Mouse (Mus musculus): Measurements from ENCODE around the gene Angpt4.
A peak's percentile ranks its signal among the peaks of the same experiment; 100 is the strongest.

The Angpt4 gene

DNA sequence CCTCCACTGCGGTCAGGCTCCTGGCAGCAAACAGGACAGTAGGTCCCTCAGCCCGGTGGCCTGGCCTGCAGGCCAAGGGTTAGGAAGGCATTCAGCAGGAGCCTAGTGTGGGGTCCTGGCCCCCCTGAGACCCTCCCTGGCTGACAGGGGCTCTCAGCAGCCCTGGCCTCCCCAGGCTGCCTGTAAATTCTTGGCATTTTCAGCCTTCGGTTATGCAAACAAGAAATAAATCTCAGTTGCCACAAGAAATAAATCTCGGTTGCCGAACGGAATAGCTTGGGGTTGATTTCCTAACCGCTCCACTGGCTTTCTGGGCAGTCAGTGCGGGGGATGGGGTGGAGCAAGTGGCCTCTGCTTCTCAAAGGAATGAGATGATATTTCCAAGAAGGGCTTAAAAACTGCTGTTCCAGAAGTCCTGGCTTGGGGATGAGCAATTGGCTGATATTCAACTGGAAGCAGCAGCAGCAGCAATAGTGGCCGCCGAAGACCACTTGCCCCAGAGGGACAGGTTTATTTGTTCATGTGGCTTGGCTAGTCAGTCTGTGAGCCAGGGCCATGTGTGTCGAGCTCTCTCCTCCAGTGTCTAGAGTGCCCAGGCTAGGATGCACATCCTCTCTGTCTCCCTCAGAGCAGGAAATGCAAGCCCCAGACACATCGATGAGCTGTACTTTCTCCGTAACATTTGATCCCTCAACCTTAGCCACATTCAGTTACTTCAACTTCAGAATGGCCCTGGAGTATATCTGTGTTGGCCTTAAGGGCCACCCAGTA is 5.2 kb downstream of the Angpt4 start:
- peak; percentile 70 for DNase-seq

DNA sequence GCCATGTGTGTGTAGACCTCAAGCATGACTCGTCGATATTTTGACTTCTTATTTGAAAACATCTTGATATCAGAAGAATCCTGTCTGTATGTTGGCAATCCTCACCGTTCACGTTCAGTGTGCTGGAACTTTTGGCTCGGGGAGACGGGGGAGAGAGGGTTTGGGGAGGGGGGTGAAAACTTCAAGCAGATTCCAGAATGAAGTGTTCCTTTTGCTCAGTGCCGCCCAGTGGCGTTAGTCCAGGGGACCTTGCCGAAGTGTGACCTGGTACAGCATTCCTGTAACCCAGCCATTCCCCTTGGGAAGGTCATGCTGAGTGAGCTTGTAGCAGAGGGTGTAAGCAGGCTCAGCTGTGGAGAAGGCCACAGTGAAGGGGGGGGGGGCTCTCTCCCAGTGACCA is 8.1 kb downstream of the Angpt4 start:
- peak; percentile 56 for DNase-seq

DNA sequence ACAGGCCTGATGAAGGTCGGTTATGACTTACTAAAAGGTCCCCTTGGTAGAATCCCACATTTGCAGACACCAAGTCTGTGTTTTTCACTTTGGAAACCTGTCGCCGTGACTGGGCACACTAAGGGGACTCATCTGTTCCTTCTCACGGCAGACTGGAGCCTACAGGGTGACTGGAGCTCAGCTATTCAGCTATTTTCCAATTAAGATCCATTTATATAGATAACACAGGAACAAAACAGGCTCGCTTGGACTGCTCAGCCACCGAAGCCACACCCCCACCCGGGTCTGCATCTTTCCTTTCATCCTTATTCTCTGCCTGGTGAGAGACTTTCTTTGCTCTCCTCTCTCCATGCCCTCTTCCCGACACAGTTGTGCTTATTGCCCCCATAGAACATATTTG is 10.1 kb downstream of the Angpt4 start:
- no peak for DNase-seq

DNA sequence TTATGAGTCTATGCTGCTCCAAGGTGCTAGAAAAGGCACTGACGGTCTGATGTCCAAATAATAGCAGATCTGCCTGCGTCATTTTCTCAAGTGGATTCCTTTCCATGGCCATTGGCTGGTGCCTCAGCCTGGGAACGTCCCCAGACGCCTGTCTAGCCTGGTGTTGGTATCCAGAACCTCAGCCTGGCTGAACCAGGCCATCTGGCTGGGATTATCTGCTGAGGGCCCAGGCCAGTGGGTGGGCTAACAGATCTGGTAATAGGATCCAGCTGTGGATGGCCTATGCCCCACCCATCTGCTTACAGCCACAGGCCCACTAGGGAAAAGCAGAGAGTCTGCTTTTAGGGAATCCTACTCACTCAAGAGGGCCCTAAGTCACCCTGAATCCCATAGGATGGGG is 10.6 kb downstream of the Angpt4 start:
- DNase-seq, result peak; percentile 46

DNA sequence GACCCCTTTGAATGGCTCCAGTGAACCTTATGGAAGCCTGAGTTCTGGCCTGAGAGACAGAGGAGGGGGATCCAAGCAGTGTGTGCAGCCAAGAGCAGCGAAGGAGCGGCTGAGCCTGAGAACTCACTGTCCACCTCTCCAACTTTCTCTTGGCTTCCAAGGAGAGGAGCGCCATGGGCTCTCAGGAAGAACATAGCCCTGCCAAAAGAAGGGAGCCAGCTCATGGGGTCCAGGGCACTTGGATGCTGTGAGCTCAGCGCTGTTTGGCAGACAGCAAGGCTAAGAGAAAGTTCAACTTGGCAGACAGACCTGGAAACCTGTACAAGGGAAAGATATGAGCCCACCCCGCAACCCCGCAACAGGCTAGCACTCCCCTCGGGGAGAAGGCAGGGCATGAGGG is 13.3 kb downstream of the Angpt4 start:
- no peak for DNase-seq

DNA sequence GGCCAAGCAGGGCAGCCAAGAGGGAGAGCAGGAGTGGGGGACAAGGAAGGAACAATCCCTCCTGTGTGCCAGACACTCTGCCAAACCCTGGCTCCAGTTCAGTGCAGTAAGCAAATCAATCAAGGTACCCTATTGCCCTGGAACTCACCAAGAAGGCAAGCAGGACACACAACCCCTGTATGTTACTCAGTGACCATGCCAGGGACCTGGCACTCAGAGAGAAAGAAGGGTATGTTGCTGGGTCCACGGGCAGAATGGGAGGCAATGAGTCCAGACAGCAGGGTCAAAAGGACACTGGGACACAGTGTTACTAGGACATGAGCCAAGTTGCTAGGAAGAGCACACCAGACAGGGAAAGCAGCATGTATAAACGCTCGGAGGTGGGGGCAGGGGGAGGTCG is 14.7 kb downstream of the Angpt4 start:
- DNase-seq, result peak; percentile 39

DNA sequence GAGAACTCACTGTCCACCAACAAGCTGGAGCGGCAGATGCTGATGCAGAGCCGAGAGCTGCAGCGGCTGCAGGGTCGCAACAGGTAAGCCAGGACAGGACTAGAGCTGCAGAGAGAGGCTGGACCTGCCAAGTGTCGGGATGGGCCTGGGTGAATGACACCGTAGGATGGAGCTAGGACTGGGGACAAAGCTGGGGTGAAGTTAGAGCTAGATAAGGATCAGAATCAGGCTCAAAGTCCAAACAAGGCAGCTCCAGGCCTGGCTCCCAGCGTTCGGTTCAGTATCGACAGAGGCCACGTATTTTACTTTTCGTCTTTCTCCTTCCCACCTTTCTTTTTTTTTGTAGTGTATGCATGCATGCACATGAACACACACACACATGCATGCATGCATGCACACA is 16.1 kb downstream of the Angpt4 start:
- no peak for DNase-seq

DNA sequence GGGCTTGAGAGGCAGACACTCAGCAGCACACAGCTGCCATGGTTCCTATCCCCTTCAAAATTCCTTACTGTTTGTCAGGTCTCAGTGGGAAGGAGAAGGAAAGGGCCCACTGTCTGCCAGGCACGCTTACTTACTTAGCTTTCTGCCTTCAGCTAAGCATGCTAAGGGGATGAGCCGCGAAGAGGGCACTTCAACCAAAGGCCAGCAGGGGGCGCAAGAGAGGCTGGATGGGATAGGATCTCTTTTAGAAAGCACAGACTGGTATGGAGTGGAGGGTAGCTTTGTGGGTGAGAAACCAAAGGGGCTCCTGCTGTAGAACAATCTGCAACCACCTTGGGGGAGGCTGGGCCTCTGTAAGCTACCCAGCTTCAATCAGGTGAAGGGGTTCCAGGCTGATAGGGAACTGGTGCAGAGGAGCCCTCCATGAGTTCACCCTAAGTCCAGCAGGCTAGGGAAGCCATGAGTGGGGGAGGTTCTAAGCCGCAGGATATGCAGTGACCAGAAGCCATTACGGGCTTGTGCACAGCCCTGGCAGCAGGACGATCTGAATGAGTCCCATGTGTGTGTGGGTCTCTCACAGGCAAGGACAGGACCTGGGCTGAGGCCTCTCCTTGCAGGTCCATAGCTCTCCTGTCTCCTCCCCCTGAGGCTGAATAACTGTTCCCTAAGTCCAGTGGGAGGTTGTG is 19.5 kb downstream of the Angpt4 start:
- DNase-seq, result peak; percentile 92

DNA sequence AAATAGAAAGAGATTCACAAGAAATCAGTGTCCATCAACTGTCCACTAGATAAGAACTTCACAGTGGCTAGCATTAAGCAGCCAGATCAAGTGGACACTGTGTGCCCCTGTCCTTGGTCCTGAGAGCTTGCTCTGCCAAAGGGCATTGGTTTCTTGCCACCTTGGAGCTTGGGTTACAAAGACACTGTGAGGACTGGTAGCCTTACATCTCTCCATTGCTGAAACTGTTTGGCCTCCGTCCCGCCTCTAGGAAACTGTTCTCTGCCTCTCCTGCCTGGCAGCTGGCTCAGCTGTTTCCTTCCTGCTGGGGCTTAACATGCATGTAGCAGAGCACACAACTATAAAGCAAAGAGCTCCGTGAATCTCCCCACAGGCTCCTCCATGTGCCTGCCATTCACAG is 26.9 kb downstream of the Angpt4 start:
- peak; percentile 67 for DNase-seq

DNA sequence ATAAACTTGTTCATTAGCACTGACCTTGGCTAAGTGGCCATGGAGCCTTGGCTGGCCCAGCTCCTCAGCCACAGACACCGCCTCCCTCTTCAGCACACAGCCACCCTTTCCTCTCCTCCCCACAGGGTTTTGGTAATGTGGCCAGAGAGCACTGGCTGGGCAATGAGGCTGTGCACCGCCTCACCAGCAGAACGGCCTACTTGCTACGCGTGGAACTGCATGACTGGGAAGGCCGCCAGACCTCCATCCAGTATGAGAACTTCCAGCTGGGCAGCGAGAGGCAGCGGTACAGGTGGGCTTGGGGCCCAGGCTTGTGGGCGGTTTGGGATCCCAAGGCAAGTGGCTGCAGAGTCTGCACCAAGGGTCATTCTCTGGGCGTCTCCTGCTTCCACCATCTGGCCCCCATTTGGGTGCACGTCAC is 27.8 kb downstream of the Angpt4 start:
- peak; percentile 63 for DNase-seq

DNA sequence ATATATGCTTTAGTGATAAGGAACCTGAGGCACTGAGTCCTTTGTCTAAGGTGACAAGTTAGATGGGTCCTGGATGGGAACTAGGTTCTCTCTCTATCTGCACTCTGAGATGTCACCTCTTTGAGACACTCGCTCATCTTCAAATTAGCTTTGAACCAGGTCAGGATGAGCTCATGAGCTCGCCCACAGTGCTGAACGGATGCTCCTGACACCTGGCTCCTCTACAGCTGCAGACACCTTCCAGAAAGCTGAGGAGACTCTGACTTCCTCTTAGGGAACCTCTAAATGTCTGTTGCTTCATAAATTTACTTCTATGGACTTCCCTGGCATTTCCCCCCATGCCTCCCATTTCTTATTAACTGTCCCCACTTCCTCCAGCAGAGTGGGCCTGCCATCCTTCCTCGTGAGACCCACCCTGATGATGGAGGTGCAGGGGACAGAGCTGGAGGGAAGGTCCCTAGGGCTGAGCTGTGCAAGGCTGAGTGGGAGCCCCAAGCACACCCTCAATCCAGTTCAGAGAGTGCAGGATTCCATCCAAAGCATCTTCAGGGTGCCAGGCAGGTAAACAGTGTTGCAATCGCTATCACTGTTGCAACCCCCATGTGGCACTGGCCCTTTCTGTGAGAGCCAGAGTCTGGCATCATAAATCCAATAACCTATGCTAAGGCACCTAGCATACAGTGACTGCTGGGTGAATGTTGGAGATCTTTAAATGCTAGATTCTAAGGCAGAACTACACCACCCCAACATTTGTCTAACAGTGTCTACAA is 28.8 kb downstream of the Angpt4 start:
- no peak for DNase-seq

DNA sequence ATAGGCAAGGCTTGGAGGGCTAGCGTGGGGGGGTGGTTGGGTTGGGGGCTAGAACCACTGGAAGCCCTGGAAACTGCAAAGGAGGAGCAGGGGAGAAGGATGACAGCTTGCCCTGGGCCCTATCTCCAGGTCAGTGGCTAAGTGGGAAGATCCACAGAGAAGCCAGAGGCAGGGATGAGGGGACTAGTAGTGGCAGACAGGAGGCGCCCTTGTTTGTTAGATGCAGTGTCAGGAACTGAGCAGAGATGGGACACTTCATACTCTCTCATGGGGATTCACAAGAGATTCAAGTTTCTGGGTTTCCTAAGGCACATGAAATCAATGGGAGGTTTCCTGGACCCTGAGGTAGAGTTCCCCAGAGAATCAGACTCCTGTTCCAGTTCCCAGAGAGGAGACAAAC is 30.3 kb downstream of the Angpt4 start:
- peak; percentile 66 for DNase-seq

DNA sequence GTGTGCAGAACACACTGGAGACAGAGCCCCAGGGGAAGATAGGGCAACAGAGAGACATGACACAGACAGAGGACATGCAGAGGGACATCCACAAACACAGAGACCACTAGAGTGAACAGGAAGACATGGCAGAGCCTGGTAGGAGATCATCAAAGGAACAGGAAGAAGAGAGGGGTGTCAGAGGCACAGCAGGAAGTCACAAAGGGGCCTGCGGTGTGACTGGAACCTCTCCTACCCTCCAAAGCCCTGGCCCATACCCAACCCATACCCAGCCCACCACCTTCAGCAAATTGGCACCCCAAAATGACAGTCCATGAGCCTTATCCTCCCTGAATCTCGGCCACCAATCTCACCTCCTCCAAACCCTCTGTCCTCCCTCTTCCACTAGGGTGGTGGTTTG is 33.1 kb downstream of the Angpt4 start:
- no peak for DNase-seq

DNA sequence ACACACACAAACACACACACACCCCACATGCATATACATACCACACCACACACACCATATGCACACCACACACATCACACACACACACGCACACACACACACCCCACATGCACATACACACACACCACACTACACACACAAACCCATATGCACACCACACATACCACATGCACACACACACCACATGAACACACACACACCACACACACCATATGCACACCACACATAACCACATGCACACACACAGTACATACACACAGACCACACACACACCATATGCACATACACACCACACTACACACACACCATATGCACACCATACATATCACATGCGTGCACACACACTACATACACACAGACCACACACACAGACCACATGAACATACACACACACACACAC is 36.6 kb downstream of the Angpt4 start:
- no peak for DNase-seq

DNA sequence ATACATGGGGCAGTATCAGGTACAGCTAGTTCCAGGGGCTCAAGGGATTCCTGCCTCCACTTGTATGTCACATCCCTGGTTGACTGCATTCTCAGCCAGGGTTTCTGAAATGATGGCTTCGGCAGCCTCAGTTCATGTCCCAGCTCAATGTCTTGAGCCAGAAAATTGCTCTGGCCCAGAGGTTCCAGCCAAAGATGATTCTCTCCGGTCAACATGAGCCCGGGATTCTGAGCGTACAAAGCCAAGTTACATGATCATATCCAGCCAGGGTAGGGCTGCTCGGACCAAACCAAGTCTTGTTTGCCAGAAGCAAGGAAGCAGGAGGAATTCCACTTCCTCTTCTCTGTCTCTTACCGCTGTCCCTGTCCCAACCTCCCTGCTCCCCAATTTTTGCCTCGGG is 37.3 kb downstream of the Angpt4 start:
- no peak for DNase-seq

DNA sequence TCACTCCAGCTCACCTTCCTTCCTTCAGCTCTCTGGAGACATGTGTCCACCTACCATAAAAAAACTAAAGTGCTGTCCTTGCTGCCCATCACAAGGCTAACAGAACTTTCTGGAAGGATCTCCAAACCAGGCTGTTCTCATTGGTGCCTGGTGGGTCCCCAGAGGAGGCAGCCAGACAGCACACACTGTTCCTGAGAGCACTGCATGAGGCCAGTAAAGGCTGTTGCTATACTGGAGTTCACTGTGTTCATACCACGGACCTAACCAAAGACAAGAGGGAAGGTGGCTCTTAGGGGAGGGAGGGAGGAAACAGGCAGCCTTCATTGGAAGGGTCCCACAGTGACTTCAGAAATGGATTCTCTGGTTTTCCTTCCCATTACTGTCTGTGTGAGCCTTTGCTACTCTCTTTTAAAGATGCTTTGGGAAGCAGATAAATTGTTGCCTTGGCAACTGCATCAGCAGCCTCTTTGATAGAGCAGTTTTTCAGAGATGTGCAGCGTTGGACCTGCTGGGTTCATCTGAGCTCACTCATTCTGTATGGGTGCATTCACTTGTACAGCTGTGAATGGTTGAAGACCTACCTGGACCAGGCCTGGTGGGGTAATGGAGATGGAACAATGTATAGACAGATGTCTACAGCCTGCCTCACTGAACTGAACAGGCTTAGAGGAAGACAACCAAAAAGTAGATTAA is 38.2 kb downstream of the Angpt4 start:
- DNase-seq, result no peak

DNA sequence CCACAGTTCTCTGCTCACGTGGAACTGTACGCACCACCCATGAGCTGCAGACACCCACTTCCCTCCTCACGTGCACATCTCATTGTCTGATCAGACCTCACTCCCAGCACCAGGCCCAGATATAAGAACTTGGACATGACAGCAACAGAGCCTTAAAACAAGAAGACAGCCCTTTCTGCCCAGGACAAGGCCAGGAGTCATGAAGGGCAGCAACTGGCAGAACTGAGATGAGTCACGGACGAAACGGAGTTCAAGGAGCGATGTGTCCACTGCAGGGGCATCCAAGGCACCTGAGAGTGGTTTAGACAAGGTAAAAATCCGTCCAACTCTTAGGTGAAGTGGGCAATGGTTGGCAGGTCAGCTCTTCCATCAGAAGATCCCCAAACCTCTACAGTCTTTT is 42.7 kb downstream of the Angpt4 start:
- DNase-seq, result no peak

DNA sequence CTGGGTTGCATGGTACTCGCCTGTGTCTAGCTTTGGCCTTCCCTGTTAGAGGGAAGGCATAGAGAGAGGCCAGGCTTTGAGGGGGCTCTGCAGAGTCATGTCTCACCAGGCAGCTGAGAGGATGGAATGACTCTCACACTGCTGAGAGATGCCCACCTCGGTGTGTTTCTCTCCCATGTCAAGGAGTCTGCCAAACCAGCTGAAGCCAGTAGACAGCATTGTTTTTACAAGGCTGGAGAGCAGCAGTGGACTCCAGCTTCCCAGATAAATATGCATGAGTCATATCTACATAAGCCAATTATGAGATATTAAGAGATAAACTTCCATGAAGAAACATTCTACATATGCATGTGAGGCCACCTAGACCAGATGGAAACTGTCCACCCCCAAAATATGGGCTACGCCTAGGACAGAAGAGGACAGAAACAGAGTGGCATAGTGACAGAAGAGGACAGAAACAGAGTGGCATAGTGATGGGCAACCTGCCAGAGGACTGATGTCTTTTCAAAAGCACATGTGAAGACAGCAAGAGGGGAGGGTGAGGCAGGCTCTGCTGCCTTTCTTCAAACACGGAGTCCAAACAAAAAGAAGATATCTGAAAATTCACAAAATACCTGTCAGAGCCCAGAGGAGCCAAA is 45.6 kb downstream of the Angpt4 start:
- no peak for DNase-seq

DNA sequence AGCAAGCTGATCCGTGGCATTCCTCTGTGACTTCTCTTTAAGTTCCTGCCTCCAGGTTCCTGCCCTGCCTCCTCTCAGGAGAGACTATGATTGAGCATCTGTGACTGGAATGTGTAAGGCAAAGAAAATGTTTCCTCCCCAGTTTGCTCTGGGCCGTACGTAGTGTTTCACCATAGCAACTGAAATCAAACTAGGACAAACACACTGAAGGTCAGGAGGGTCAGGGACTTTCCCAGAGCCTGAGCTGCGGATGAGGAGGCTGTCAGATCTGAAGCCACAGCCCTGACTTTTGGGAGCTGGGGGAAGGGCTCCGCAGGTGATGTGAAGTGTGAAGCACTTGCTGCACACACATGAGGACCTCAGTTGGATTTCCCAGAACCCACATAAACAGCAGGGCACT is 48.3 kb downstream of the Angpt4 start:
- DNase-seq, result no peak

DNA sequence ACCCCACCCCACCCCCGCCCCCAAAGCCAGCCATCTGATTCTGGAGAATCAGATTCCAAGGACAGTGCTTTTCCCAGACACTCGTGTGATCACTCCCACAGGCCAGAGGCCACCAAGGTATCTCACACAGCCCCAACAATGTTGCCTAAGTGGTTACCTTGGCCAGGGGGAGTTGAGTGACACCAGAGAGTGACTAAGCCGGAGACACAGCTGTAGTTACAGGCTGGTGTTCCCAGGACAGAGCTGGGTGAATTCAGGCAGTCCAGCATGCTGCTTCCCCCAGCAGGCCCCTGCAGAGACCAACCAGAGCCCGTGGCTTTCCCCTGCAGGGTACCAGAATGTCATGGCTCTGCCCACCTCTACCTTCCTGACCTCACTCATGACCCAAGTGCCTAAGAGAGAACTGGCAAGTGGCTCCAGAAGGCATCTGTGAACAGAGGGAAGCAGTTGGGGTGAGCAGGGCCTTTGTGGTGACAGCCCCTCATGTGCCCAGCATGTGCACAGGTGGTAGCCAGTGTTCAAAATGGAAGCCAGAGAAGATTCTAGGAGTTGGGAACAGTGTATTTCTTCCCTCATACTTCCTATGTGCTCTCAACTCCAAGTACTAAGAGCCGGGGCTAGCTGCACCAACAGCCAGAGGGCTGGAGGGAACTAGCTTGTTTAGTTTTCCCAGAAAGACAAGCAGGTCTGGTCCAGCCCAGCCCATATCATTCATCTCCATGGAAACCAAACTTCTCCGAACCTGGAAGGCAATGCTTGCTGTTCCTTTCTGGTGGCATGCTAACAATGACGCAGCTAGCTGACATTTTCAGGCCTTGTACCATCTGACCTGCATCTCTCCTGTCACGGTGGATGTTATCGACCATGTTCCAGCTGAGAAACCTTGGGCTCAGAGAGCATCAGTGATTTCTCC is 50.5 kb downstream of the Angpt4 start:
- DNase-seq, result no peak

DNA sequence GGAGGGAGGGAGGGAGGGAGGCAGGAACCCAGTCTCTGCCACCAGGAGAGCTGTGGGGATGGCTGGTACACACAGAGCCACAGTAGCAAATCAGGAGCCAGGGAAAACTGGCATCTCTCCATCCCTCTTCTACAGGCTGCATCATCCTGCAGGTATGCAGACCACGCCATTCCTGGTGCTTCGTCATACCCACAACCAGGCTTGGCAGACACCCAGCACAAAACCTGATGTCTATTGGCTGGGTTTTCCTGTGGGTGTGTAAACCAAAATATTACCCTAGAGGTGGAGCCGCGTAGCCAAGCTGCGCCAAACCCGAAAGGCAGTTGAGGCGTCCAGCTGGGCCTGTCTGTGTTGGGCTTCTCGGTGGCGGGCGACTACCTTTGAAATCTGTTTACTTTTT is 51.5 kb downstream of the Angpt4 start:
- DNase-seq, result peak; percentile 76

DNA sequence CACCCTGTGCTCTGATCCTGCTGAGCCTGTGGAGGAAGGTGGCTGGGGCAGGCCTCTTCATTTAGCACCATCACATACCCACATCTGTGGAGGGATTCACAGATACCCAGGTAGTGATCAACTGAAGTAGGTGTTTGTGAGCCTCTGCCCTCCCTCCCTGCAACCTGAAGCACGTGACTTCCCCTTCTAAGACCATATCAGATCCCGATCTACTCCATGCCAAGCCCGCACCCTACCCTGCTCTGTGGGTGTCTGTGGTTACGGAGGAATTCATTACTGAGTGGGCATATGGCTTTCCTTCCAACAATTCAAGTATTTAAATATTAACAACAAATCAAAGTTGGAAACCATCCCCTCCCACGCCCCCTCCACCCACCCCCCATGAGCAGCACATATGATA is 52.3 kb downstream of the Angpt4 start:
- DNase-seq, result no peak
